8 mouse cellular contexts compared by ENCODE assay signal in genomic region chr12:49382565-49383520, GRCm38 (mm10). TPM values are rescaled to one million over a fixed set of nuclear protein-coding genes. Genes with fewer than 3 reads are reported as not detected.
A peak's percentile ranks its signal among the peaks of the same experiment; 100 is the strongest.
DNase-seq lines count a peak whose midpoint lies in the region; ATAC-seq and TF ChIP-seq lines count a peak whose summit lies in the region.

TSS of gene Foxg1 (plus strand) at chr12:49382660.

- WGBS in forebrain, postnatal 0 days, result under 1% methylated on average over 59 of the region's 61 CpGs
- under 1% methylated on average over 61 of the region's 61 CpGs for WGBS in olfactory bulb, adult 2 months

- no peaks in the 10 kb centered on the region for H3K9me3 ChIP-seq in forebrain, postnatal 0 days (ENCODE audit: low read length)

- H3K4me2 ChIP-seq in forebrain, postnatal 0 days (ENCODE audit: low read depth), result peak within 1 kb of the TSS; percentile 70

- ATAC-seq in forebrain, postnatal 0 days, result peak; percentile 5
- no peak for ATAC-seq in granulocyte monocyte progenitor cell, adult 5-6 weeks (replicated peaks; ENCODE audit: poor library complexity, severe bottlenecking)

- no peak for TF ChIP-seq POLR2A in olfactory bulb, adult 2 months (IDR thresholded peaks at IDR 0.05; ENCODE audit: insufficient read depth, low read depth, low read length)

- H3K4me1 ChIP-seq in forebrain, postnatal 0 days (ENCODE audit: insufficient read depth), result 0 out of 2 replicates have a peak, but pooled peaks cover 13% of the 10 kb centered on the region
- no peaks in the 10 kb centered on the region; the same call in 1 of the 2 replicates for H3K4me1 ChIP-seq in olfactory bulb, adult 2 months (ENCODE audit: control insufficient read depth, insufficient read depth, low read length)

- peak within 1 kb of the TSS; percentile 99 for H3K9ac ChIP-seq in forebrain, postnatal 0 days

- peaks cover 9% of the 10 kb centered on the region for H3K36me3 ChIP-seq in forebrain, postnatal 0 days (ENCODE audit: insufficient read depth)

- no peak for TF ChIP-seq CTCF in forebrain, postnatal 0 days (IDR thresholded peaks at IDR 0.05; ENCODE audit: low read depth)
- TF ChIP-seq CTCF in olfactory bulb, adult 2 months (IDR thresholded peaks at IDR 0.05; ENCODE audit: insufficient read depth, low read depth, low read length), result no peak

- H3K27me3 ChIP-seq in forebrain, postnatal 0 days (ENCODE audit: insufficient read depth, low read length), result no peaks in the 10 kb centered on the region

- intact Hi-C loops in left cerebral cortex, postnatal 25 days (cut with DNase I), result loop anchor here (2.0 kb wide), 1 partner anchor 730 kb away; no protein-coding TSS in a partner anchor

- H3K27ac ChIP-seq in forebrain, postnatal 0 days (ENCODE audit: low read depth, low read length), result peak within 1 kb of the TSS; percentile 100
- H3K27ac ChIP-seq in olfactory bulb, adult 2 months (ENCODE audit: insufficient read depth, low read depth, low read length), result peak within 1 kb of the TSS; percentile 94

- peak; percentile 12 for DNase-seq in gastrocnemius, postnatal 10 days
- DNase-seq in gastrocnemius, postnatal 25 days, result no peak
- peak; percentile 44 for DNase-seq in ES-CJ7 (ENCODE audit: low read depth, low spot score)
- peak; percentile 84 for DNase-seq in forebrain, postnatal 0 days
- DNase-seq in left cerebral cortex, postnatal 25 days (ENCODE audit: low spot score in 2 of 2), result peak; percentile 65 to 76
- no peak for DNase-seq in lung, postnatal 25 days (ENCODE audit: low spot score)

- peak within 1 kb of the TSS; percentile 83 for H3K4me3 ChIP-seq in forebrain, postnatal 0 days (ENCODE audit: low read depth, low read length)
- H3K4me3 ChIP-seq in olfactory bulb, adult 2 months (ENCODE audit: insufficient read depth, low read depth, low read length), result peak within 1 kb of the TSS; percentile 86

RNA-seq across cellular contexts. Expression of gene Foxg1, which starts in this region (rescaled TPM):
- total RNA-seq in gastrocnemius, postnatal 10 days (2021), result under 1 TPM; 0.09 to 0.25 TPM
- total RNA-seq in gastrocnemius, postnatal 25 days (2021), result not detected
- 76.5 and 79.4 TPM in 2 replicates for total RNA-seq in forebrain, postnatal 0 days (2014; rRNA removed)
- 50.8 and 53.4 TPM in 2 replicates for polyA plus RNA-seq in forebrain, postnatal 0 days (2015; fragmentation: Nextera tagmentation; extraction: Ambion mirVana)
- 100 to 1,000 TPM; 105 to 109 TPM for total RNA-seq in left cerebral cortex, postnatal 25 days (2021)
- 104 TPM in 1 of 2 replicates, not detected in the other for polyA plus RNA-seq in olfactory bulb, adult 2 months (2012; ENCODE audit: insufficient read depth, insufficient read length, low replicate concordance, missing spikeins)
- not detected in 2 replicates for total RNA-seq in granulocyte monocyte progenitor cell, adult 5-6 weeks (2014; fragmentation: Nextera tagmentation)
- not detected in 2 replicates for total RNA-seq in granulocyte monocyte progenitor cell, adult 5-6 weeks (2017)

Comparison
In these comparisons a context has a peak if more than half of its experiments do, and no peak if none do; other contexts are left out.
1. RNA of gene Foxg1 (total RNA-seq): 105 to 109 TPM in left cerebral cortex, postnatal 25 days and 76.5 to 79.4 TPM in forebrain, postnatal 0 days; 0.09 to 0.25 TPM in gastrocnemius, postnatal 10 days, not detected in gastrocnemius, postnatal 25 days and not detected in granulocyte monocyte progenitor cell, adult 5-6 weeks; every median in the first group is over 10 times any median in the second.
2. Peak in DNase-seq in gastrocnemius, postnatal 10 days; RNA of the gene not detected or under 1 TPM.
3. DNase-seq: peak in ES-CJ7 (single experiment), forebrain, postnatal 0 days (single experiment) and left cerebral cortex, postnatal 25 days (2 of 2); none in gastrocnemius, postnatal 25 days (single experiment) and lung, postnatal 25 days (single experiment).